Mouse (Mus musculus) myocyte (in vitro differentiated cells): ENCODE results near the gene Sc5d.

Source experiments
- CEBPB ChIP-seq: IDR thresholded peaks from 2 replicates; pipeline ENCODE4 v1.6.1; 2011; ENCODE audit warnings: mild to moderate bottlenecking, moderate library complexity; ENCODE audit not compliant: poor library complexity, insufficient read depth, severe bottlenecking
- E2F4 ChIP-seq: IDR thresholded peaks from one replicate; pipeline ENCODE4 v1.6.1; 2011; ENCODE audit warnings: mild to moderate bottlenecking, control low read depth, moderate library complexity; ENCODE audit not compliant: insufficient read depth
- MAX ChIP-seq: IDR thresholded peaks from one replicate; pipeline ENCODE4 v1.6.1; 2011; ENCODE audit warnings: low read depth, mild to moderate bottlenecking, control low read depth
- MYOD1 ChIP-seq, 3 experiments: IDR thresholded peaks; one replicate each; pipeline ENCODE4 v1.6.1; 2011; ENCODE audit warnings: control low read depth in 2 of 3, low read depth in 2 of 3, mild to moderate bottlenecking in 2 of 3, moderate library complexity in 1 of 3; ENCODE audit not compliant: insufficient read length in 2 of 3, control insufficient read depth in 1 of 3
- USF1 ChIP-seq: IDR thresholded peaks from one replicate; pipeline ENCODE4 v1.6.1; 2011; ENCODE audit warnings: low read depth, mild to moderate bottlenecking, control low read depth, moderate library complexity

DNA sequence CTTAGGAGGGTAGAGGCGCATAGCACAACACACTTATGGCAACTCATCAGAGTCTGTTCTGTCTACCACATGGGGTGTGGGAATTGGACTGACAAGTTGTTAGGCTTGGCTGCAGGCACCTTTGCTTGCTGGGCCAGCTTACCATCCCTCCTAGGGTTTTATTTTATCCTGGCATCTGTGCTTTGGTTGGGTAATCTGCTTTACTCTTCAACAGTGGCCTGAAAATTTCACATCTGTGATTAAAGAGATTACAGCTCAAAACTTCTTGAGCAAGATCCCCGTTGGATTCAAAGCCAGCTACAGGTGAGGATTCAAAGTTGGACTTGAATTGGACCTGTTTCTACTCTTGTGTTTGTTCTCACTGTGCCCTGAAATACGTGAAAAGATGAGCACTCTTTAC is 29.5 kb upstream of the Sc5d start:
- TF ChIP-seq MYOD1 (IDR thresholded peaks at IDR 0.05; ENCODE audit: control insufficient read depth in 1 of 3, insufficient read length in 2 of 3, low read depth in 2 of 3) = no peak
- no peak for TF ChIP-seq MAX
- no peak for TF ChIP-seq CEBPB
- no peak for TF ChIP-seq USF1
- no peak for TF ChIP-seq E2F4
